Mouse (Mus musculus) midbrain, embryonic 12.5 days (tissue): ENCODE data around the gene Cstf2t. TPM values are rescaled to one million over a fixed set of nuclear protein-coding genes. Genes with fewer than 3 reads are reported as not detected.

Experiments used
- ATAC-seq: fragments of 200-750 bp; cut with Nextera tagmentation; 2 replicates; pipeline ENCODE4 v1.8.0; 2017; ENCODE audit warnings: low read depth, moderate TSS enrichment, moderate library complexity; ENCODE audit not compliant: low FRiP score
- H3K27ac ChIP-seq: fragments of 300-500 bp; sonication (generic); replicated peaks from 2 replicates; pipeline ENCODE4 v1.5.1; 2016; ENCODE audit warnings: mild to moderate bottlenecking
- H3K27me3 ChIP-seq: fragments of 300-500 bp; sonication (generic); 2 replicates; pipeline ENCODE4 v1.6.1; 2016; ENCODE audit warnings: mild to moderate bottlenecking
- H3K36me3 ChIP-seq: fragments of 300-500 bp; sonication (generic); 2 replicates; pipeline ENCODE4 v1.6.1; 2016
- H3K4me1 ChIP-seq: fragments of 300-500 bp; sonication (generic); 2 replicates; pipeline ENCODE4 v1.6.1; 2016
- H3K4me2 ChIP-seq: fragments of 300-500 bp; sonication (generic); replicated peaks from 2 replicates; pipeline ENCODE4 v1.6.1; 2016; ENCODE audit warnings: mild to moderate bottlenecking, moderate library complexity
- H3K4me3 ChIP-seq: fragments of 300-500 bp; sonication (generic); 2 replicates; pipeline ENCODE4 v1.5.1; 2016; ENCODE audit warnings: mild to moderate bottlenecking
- H3K9ac ChIP-seq: fragments of 300-500 bp; sonication (generic); replicated peaks from 2 replicates; pipeline ENCODE4 v1.6.1; 2016; ENCODE audit warnings: mild to moderate bottlenecking, moderate library complexity
- H3K9me3 ChIP-seq: fragments of 300-500 bp; sonication (generic); 2 replicates; pipeline ENCODE4 v1.6.1; 2016; ENCODE audit warnings: mild to moderate bottlenecking
- WGBS: fragments of 180-500 bp; shearing (Covaris S2); methylation state at CpG from one replicate; pipeline ENCODE4 v1.1.7; 2016; 5-methylcytosine and 5-hydroxymethylcytosine counted together
- polyA plus RNA-seq: library from polyadenylated mRNA; unstranded; fragments of >200 nt; fragmentation: Nextera tagmentation; extraction: Ambion mirVana; gene quantifications from 2 replicates; pipeline ENCODE4 v1.2.1, GENCODE M21; 2016

Gene Cstf2t
- polyA plus RNA-seq = 83.8 and 91.4 TPM in 2 replicates

DNA sequence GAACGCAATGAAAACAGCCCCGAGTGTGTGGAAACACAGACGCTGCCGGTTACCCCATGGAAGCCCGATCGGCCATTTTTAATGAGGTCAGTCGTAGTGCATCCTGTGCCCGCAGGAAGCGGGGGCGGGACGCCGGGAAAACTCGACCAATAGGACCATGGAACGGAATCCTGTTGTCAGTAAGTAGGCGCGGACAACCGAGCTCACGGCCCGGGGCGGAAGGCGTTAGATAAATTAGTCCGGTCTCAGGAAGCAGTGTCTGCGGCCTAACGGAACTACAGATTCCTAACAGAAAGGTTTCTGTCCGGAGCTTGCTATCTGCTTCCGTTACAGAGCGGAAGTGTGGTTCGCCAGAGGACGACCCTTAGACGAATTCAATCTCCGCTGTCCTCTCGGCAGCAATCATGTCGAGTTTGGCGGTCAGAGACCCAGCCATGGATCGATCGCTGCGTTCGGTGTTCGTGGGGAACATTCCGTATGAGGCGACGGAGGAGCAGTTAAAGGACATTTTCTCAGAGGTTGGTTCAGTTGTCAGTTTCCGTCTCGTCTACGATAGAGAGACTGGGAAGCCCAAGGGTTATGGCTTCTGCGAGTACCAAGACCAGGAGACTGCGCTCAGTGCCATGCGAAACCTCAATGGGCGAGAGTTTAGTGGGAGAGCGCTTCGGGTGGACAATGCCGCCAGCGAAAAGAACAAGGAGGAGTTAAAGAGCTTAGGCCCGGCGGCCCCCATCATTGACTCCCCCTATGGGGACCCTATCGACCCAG lies at the start of gene Cstf2t:
Gene Cstf2t, plus strand, starts transcription at position 176 of the 768 bp plus-strand sequence.
- no peaks in the 10 kb centered on the region for H3K27me3 ChIP-seq
- no peaks in the 10 kb centered on the region for H3K9me3 ChIP-seq
- peak; percentile 99 for ATAC-seq
- H3K4me3 ChIP-seq = peak within 1 kb of the TSS; percentile 72
- H3K36me3 ChIP-seq = peaks cover 32% of the 10 kb centered on the region
- peaks cover 19% of the 10 kb centered on the region for H3K4me1 ChIP-seq
- H3K4me2 ChIP-seq = peak within 1 kb of the TSS; percentile 89
- 2% methylated on average over 56 of the region's 56 CpGs for WGBS
- peak within 1 kb of the TSS; percentile 80 for H3K9ac ChIP-seq
- peak within 1 kb of the TSS; percentile 76 for H3K27ac ChIP-seq

DNA sequence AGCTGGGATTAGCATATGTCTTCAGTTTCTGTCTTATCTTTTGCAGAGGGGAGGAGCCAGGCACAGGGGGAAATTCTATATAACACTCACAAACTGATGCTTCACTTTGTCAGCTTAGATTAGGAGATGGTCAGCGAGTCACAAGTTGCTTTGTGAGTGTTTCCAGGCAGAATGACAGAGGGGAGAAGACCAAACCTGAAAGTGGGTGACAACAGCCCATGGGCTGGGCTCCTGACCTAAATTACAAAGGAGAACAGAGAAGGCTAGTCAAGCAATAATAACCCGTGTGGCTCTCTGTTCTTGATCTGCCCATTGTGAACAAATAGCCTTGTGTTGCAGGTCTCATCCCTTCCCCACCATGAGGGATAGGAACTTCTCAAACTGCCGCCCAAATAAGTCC lies 43.7 kb upstream of the Cstf2t start:
- Histone ChIP-seq H3K27ac (no peak overlapping the region), H3K9ac (no peak overlapping the region), H3K4me3 (no peak overlapping the region), H3K36me3 (no peaks in the 10 kb centered on the region), H3K4me2 (no peak overlapping the region), H3K9me3 (no peaks in the 10 kb centered on the region), H3K4me1 (peaks cover 7% of the 10 kb centered on the region; the same call in 1 of the 2 replicates), H3K27me3 (no peaks in the 10 kb centered on the region)
- no peak for ATAC-seq
- 77% methylated on average over 3 of the region's 3 CpGs for WGBS

DNA sequence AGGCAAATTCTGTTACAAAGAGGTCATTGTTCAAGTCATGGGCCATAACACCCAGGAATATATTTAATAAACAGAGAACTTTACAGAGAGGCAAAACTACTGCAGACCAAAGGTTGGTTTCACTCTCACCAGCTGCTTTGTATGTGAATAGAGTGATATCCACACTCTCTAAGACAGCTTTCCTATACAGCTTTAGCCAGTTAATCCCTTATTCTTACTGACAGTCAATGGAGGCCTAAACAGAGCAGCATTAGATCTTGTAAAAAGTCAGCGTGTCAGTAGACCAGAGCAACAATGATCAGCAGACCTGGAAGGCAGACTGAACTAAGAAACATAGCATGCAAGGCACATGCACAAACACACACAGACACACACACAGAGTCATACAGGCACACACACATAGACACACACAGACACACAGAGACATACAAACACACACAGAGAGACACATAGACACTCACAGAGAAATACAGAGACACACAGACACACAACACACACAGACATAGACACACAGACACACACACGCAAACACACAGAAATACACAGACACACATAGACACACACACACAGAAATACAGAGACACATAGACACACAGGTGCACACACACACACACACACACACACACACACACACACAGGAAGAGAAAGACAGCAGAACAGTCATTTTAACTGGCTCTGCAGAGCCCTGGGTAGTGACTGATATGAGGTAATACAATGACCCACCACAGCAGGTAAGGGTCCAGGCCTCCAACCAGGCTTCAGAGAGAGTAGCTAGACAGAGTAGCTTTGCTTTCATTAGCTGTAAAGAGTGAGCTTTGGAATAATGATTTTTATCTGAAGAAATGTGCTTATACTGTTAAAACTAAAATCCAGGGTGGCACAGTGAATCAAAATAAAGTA lies 41.4 kb upstream of the Cstf2t start:
- Histone ChIP-seq H3K4me2 (no peak overlapping the region), H3K9me3 (no peaks in the 10 kb centered on the region), H3K4me1 (peaks cover 7% of the 10 kb centered on the region; the same call in 1 of the 2 replicates), H3K36me3 (no peaks in the 10 kb centered on the region), H3K9ac (peak overlapping the region; percentile 24; the same call in 1 of the 2 replicates), H3K4me3 (no peak overlapping the region), H3K27ac (no peak overlapping the region), H3K27me3 (no peaks in the 10 kb centered on the region)
- ATAC-seq = peak; percentile 76
- WGBS = 56% methylated on average over 2 of the region's 2 CpGs

DNA sequence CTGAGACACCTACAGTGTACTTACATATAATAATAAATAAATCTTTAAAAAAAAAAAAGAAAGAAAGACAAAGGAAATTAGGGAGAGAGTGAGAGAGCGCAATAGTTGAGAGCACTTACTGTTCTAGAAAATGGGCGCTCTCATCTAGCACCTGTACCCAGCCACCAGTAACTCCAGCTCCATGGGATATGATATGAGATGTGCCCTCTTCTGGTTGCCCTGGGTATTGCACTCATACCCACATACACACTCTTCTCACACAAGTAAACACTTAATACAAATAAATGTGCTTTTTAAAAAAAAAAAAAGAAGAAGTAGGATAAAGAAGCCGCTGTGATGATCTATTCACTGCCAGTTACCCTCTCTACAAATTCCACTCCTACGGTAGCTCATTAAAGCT lies 36.0 kb upstream of the Cstf2t start:
- H3K27me3 ChIP-seq = no peaks in the 10 kb centered on the region
- H3K4me2 ChIP-seq = no peak overlapping the region
- H3K9ac ChIP-seq = no peak overlapping the region
- WGBS = 97% methylated on average over 4 of the region's 4 CpGs
- no peak for ATAC-seq
- no peak overlapping the region for H3K27ac ChIP-seq
- H3K36me3 ChIP-seq = no peaks in the 10 kb centered on the region
- no peaks in the 10 kb centered on the region for H3K9me3 ChIP-seq
- H3K4me3 ChIP-seq = no peak overlapping the region
- no peaks in the 10 kb centered on the region for H3K4me1 ChIP-seq

DNA sequence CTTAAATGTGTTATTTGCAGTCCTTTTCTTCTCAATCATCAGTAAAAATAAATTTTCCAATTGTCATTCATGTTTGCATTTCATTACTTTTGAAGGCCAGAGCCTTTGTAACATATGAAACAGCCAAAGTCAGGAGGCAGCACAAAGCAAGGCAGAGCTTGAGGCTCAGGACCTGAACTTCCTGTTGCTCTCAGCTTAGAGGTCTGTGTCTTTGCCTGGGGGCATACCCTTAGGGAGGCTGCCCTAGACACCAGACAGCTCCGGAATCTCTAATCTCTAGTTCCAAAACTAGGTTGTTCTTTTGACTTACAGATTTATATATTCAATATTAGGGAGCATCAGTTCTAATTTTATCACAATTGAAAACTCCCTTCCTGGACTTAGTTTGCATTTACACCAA lies 17.9 kb upstream of the Cstf2t start:
- Histone ChIP-seq H3K27me3 (peaks cover 6% of the 10 kb centered on the region; the same call in 1 of the 2 replicates), H3K4me3 (no peak overlapping the region), H3K36me3 (no peaks in the 10 kb centered on the region), H3K9ac (no peak overlapping the region), H3K4me1 (no peaks in the 10 kb centered on the region), H3K9me3 (no peaks in the 10 kb centered on the region), H3K27ac (no peak overlapping the region), H3K4me2 (no peak overlapping the region)
- no peak for ATAC-seq
- WGBS = 59% methylated on average over 1 of the region's 1 CpGs

DNA sequence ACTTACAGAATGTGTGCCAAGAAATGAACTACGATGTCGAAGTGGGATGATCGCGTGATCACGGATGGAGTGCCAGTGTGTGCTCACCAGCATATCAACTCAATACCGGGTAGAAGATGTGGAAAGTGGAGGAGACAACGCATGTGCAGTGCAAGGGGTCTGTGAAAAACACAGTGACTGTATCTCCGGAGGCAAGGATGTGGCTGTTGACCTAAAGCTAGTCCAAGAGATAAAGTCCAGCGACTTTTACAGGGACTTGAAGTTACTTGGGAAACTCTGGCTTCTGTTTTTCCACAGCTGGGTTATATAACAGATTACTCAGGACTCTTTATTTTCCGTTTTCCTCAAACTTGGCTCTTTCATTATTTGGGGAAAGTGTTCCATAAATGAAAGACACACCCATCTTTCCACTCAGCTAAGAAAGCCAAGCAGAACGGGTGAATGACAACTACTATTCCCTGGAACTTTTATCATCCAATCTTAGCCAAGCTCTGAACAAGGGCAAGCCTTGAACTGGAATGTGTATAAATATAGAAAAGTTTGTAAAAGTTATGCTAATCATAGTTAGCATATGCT lies 17.3 kb upstream of the Cstf2t start:
- H3K27ac ChIP-seq = no peak overlapping the region
- ATAC-seq = no peak
- H3K4me2 ChIP-seq = no peak overlapping the region
- H3K9me3 ChIP-seq = no peaks in the 10 kb centered on the region
- peaks cover 6% of the 10 kb centered on the region; the same call in 1 of the 2 replicates for H3K27me3 ChIP-seq
- H3K9ac ChIP-seq = no peak overlapping the region
- H3K4me1 ChIP-seq = no peaks in the 10 kb centered on the region
- no peak overlapping the region for H3K4me3 ChIP-seq
- WGBS = 88% methylated on average over 11 of the region's 11 CpGs
- H3K36me3 ChIP-seq = no peaks in the 10 kb centered on the region

DNA sequence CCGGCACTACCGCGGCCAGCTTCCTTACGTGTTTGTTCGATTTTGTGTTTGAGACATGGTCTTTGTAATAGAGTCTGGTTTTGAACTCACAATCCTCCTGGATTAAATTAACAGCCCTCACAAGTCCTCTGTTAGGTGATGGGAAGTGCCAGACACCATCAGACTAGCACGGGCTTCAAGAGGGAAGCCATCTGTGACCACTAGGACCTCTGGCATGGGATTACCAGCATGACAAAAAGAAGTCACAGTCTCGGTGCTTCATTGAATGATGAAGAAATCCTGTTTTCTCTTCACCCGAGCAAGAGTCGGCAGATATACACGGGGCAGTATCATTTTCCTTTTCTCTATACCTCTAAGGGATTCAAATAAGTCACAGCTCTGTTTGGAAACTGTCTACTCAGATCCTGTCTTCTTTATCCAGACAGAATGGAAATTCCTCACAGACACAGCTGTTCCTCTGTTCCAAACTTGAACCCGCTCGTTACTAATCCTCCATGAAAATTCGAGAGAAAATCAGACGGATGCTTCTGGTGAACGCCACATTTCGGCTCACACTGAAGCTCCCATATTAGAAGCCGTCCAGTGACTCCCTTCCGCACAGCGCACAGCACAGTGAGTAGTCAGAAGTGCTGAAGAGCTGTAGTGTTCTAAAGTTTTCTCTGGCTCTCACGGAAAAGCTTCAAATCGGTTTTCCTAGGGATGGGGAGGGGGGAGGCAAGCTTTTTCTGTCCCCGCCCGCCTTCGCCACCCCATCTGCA lies 8.5 kb upstream of the Cstf2t start:
- Histone ChIP-seq H3K4me1 (peaks cover 11% of the 10 kb centered on the region), H3K4me3 (peak overlapping the region; percentile 18; the same call in 1 of the 2 replicates), H3K27ac (peak overlapping the region; percentile 83), H3K9ac (peak overlapping the region; percentile 32), H3K36me3 (no peaks in the 10 kb centered on the region), H3K27me3 (peaks cover 17% of the 10 kb centered on the region), H3K4me2 (peak overlapping the region; percentile 44), H3K9me3 (no peaks in the 10 kb centered on the region)
- WGBS = 25% methylated on average over 24 of the region's 24 CpGs
- ATAC-seq = peak; percentile 84

DNA sequence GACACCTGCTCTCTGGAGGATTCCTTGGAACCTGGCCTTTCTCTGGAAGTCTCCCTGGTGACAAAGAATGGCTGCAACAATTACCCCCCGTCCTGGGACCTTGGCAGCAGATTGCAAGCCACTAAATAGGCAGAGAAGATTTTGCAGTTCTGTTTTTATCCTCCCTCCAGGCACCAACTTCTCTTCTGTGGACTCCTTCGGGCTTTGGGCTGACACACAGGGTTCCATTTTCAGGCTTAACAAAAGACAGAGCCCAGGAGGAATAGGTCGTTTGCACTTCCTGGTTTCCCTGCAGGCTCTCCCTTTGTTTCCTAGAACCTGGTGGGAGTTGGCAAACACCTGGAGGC lies 7.9 kb upstream of the Cstf2t start:
- WGBS = 0% methylated on average over 3 of the region's 3 CpGs
- peak overlapping the region; percentile 44 for H3K4me2 ChIP-seq

DNA sequence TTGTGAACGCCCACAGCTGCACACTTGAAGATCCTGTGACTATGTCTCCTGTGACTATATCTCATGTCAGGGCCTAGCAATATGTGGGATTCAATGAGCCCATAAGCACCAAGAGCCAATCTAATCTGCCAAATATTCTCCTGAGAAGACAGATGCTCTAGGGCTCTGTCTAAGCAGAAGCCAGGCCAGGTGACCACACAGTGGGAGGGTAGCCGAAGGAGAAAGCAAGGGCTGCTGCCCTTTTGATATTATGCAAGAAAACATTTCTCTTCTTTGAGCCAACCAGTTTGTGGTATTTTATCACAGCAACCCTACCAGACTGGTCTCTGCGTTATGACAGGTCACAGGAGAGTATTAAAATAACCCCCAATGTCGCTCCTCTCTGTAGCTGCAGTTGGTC lies 6.5 kb upstream of the Cstf2t start:
- H3K9me3 ChIP-seq = no peaks in the 10 kb centered on the region
- H3K27me3 ChIP-seq = peaks cover 13% of the 10 kb centered on the region
- ATAC-seq = no peak
- no peak overlapping the region for H3K4me2 ChIP-seq
- H3K9ac ChIP-seq = no peak overlapping the region
- peaks cover 11% of the 10 kb centered on the region for H3K4me1 ChIP-seq
- WGBS = 82% methylated on average over 4 of the region's 4 CpGs
- H3K27ac ChIP-seq = no peak overlapping the region
- no peaks in the 10 kb centered on the region for H3K36me3 ChIP-seq
- H3K4me3 ChIP-seq = no peak overlapping the region

More for the DNA sequence above, 7.9 kb upstream of the Cstf2t start:
- Histone ChIP-seq H3K9me3 (no peaks in the 10 kb centered on the region), H3K4me1 (peaks cover 11% of the 10 kb centered on the region), H3K4me3 (peak overlapping the region; percentile 18; the same call in 1 of the 2 replicates), H3K9ac (peak overlapping the region; percentile 32; the same call in 1 of the 2 replicates), H3K36me3 (no peaks in the 10 kb centered on the region), H3K27me3 (peaks cover 13% of the 10 kb centered on the region), H3K27ac (peak overlapping the region; percentile 83)
- ATAC-seq = peak; percentile 61

DNA sequence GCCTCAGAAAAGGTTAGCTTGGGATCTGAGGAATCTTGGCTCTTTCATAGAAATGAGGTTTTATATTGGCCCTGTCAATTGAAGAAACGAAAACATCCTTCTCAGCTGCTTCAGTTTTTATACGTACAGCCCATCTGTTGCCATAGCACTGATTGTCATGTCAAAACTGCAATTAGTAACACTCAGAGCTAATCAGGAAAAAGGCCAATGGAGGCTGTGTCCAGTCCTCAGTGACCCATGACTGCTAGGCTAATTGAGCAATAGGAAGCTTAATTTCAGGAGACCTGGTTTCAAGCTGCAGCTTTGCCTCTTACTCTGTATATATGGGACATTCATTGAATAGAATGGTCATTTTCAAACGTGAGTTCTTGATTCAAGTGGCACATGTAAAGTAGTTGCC lies 4.4 kb upstream of the Cstf2t start:
- no peak overlapping the region for H3K4me3 ChIP-seq
- ATAC-seq = no peak
- H3K4me1 ChIP-seq = peaks cover 11% of the 10 kb centered on the region
- H3K36me3 ChIP-seq = no peaks in the 10 kb centered on the region
- no peak overlapping the region for H3K27ac ChIP-seq
- WGBS = 66% methylated on average over 3 of the region's 3 CpGs
- H3K9me3 ChIP-seq = no peaks in the 10 kb centered on the region
- H3K4me2 ChIP-seq = no peak overlapping the region
- no peak overlapping the region for H3K9ac ChIP-seq
- H3K27me3 ChIP-seq = peaks cover 4% of the 10 kb centered on the region

DNA sequence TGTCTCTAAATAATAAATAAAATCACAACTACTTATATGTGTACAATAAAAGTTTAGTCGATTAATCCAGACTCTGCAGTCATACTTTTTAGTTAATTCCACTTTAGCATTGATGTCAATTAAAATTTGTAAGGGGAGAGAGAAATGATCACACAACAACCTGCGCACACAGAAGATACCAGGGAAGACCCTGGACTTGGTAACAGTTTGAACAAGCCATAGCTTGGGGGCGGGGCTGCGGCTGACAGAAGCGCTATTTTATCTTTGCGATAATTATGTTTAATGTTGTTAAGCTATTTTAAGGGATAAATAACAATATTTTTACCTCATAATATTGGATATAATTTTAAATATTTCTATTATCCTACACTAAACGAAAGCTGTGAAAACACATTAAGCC lies 411 bp upstream of the Cstf2t start:
- no peaks in the 10 kb centered on the region for H3K9me3 ChIP-seq
- H3K4me1 ChIP-seq = peaks cover 19% of the 10 kb centered on the region
- no peaks in the 10 kb centered on the region for H3K27me3 ChIP-seq
- peak overlapping the region; percentile 52 for H3K4me2 ChIP-seq
- 21% methylated on average over 7 of the region's 7 CpGs for WGBS
- peak overlapping the region; percentile 72 for H3K4me3 ChIP-seq
- peak; percentile 64 for ATAC-seq
- H3K36me3 ChIP-seq = peaks cover 32% of the 10 kb centered on the region
- no peak overlapping the region; the same call in 1 of the 2 replicates for H3K9ac ChIP-seq
- H3K27ac ChIP-seq = peak overlapping the region; percentile 76
